Mouse (Mus musculus) heart, adult 18-20 months (tissue): ENCODE measurements around the gene Rab37. TPM values are rescaled to one million over a fixed set of nuclear protein-coding genes. Genes with fewer than 3 reads are reported as not detected.

Experiments used
- DNase-seq, 2 experiments: peaks; one replicate each; pipeline ENCODE4 v3.0.0; 2021 to 2022; ENCODE audit warnings: mixed read lengths in 1 of 2
- total RNA-seq, 2 experiments: library from RNA; stranded (reverse); gene quantifications; 2 replicates each; pipeline ENCODE4 v1.2.3; 2021

Rab37 gene
- total RNA-seq, 2 experiments from 2014 or later: 0.50 to 1.2 TPM

DNA sequence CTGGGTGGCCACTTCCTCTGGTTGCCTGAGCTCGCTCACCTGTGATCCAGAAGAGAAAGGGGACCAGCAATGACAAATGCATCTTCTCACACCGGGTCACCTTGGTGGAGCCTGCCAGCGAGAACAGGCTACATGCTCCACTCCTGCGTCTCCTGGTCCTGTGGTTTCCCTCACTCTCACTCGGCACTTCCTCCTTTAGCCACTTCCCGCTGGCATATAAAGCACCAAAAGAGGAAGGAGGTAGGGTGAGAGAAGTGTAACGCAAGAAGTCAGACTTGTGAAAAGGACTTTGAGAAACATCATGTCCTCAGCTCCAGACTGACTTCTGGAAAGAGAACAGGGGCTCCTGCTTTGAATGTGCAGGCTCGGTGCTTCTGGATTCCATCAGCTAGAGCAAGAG is 42.6 kb downstream of the Rab37 start, which contains the start of gene Cd300lf:
Gene Cd300lf, minus strand, starts transcription at position 193 of the 400 bp plus-strand sequence.
- peak; percentile 23 to 68 for DNase-seq

- no peak for DNase-seq
These were observed 47.5 kb downstream of the Rab37 start for GRCm38 (mm10) chr11:115138597-115139262.

- no peak for DNase-seq
These were observed 50.7 kb downstream of the Rab37 start for GRCm38 (mm10) chr11:115141970-115142369.

- DNase-seq: no peak
These were observed 56.6 kb downstream of the Rab37 start for GRCm38 (mm10) chr11:115147813-115148212.

- no peak for DNase-seq
These were observed 59.6 kb downstream of the Rab37 start for GRCm38 (mm10) chr11:115150741-115151254.

- DNase-seq: peak; percentile 40 to 69
These were observed 60.7 kb downstream of the Rab37 start for GRCm38 (mm10) chr11:115151755-115152429.

DNA sequence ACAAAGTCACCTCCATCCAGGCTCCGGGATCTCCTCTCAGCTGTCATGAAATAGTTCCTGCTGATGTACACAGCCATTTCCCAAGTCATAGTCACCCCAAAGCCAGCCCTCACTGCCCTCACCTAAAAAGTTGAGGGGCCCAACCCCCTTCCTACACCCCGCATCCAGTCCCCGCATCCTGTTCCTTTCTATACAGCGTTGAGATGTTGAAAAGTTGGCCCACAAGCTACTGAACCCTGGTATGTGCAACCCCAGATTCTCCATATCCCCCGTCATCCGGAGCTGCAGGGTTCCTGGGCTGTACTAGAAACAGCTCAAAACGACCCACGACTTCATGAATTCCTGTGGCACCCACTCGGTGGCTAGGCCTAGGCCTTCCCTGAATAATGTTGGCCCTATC is 61.9 kb downstream of the Rab37 start:
- DNase-seq: no peak

DNA sequence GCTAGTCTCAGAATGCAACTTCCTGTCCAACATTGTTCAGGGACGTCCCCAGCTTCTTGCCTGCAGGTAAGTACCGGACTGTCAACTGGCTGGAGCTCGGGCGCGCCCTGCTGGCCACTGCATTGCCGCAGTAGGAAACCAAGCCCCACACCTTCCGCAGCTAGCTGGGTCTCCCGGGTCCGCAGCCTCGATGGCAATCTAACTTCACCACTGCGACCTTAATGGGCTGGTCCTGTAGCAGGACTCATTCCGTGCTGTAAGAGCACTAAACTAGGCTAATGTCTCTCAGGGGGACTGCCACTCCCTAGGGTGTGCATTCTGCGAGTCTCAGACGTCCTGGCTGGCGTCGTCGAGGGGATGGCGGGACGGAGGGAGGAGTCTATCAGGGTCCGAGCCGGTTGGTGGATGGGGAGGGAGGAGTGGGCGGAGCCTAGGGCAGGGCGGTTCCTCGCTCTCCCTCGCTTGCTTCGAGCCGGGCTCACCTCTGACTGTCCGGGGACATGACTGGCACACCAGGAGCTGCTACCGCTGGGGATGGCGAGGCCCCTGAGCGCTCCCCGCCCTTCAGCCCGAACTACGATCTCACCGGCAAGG is 62.6 kb downstream of the Rab37 start:
- peak; percentile 83 for DNase-seq

DNA sequence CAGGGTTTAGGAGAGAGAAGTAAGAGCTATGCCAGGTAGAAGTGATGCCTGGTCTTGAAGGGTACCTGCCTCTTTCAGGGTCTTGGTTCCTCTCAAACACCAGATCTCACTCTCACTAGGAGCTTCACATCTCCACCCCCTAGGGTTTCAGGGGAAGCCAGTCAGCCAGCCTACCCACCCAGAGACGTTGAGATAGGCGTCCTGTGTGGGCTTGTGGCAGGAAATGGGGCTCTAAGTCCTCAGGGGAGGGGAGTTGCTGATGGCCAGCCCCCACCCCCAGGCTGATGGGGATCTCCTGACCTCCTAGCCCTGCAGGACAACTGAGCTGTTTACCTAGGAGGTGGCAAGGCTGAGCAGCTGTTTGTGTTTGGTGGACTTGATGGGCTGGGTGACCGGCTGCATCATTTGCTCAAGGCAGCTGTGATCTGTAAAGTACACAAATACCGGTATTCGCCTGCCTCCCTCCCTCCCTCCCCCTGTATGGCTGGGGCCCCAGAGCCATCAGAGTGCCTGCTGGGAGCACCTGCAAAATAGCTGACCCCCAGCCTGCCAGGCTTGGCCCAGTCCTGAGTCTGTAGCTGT is 63.9 kb downstream of the Rab37 start:
- peak in 1 of 2 experiments; percentile 5 for DNase-seq

DNA sequence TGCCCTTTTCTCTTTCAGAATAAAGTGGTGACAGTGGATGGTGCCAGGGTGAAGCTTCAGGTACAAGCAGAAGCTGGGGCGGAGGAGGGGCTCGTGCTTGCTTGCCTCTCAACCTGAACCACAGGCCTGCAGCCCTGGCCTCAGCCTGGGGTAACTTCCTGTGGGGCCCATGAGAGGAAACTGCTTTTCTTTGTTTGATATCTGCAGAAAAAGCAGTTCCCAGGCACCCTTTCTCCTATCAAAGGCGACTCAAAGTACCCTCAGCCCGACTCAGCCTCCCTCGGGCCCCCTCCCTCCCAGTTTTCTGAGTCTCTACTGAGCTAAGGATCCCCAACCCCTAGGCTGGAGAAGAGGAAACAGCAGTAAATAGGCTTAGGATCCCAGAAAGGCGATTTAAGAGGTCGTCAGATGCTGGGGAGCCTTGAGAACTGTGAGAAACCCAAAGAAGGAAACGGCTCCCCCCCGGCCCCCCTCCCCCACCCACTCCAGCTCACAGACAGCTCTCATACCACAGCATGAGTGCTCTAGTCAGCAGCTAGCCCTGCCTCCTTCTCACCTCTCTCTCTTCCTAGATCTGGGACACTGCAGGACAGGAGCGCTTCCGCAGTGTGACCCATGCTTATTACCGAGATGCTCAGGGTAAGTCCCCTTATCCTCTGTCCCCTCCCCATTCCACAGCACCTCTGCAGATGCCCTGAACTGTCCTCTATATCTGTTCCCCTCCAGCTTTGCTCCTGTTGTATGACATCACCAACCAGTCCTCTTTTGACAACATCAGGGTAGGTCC is 66.9 kb downstream of the Rab37 start:
- DNase-seq: peak in 1 of 2 experiments; percentile 12

DNA sequence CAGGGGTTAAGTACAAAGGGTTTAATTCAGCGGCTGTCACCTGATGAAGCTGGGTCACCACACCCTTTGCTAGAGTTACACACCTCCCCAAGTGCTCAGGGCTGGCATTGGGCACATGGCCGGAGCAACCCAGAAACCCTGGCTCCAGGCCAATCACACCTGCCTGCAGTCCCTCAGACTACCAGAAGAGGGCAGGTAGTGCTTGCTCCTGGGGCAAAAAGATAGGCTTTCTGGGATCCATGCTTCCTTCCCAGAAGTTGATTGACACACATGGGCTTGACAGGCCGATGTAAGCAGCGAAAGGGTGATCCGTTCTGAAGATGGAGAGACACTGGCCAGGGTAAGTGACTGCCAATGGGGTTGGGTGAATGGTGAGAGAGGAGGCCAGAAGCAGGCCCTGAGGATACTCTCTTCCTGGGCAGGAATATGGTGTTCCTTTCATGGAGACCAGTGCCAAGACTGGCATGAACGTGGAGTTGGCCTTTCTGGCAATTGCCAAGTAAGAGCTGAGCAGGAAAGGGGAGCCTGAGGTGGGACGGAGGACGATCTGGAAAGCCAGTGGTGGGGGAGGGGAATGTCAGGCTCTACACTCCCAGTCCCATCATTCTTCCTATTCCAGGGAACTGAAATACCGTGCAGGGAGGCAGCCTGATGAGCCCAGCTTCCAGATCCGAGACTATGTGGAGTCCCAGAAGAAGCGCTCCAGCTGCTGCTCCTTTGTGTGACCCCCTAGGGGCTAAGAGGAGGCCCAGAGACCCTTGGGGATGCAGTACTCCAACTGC is 69.0 kb downstream of the Rab37 start:
- peak; percentile 74 to 90 for DNase-seq

GRCm38 (mm10) chr11:115160883-115161577 is 69.8 kb downstream of the Rab37 start:
- DNase-seq: peak; percentile 78 to 93

GRCm38 (mm10) chr11:115161578-115162204 is 70.5 kb downstream of the Rab37 start:
- peak; percentile 38 to 46 for DNase-seq

DNA sequence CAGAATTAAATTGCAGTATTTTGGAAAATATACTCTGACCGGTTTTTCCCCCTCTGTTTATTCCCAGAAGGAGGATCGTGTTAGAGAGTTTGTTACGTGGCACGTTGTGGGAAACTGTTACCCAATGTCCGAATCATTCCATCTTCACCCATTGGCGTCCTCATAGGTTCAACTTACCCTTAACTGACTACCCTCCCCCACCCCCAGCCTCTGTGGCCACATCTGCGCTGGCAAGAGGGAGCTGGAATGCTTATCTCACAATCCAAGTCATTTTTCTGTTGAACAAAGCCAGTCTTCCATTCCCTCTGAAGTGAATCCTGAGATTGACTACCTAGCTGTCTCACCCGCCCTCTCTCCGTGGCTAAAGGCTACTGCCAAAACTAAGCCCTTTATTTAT is 71.0 kb downstream of the Rab37 start:
- peak in 1 of 2 experiments; percentile 25 for DNase-seq

DNA sequence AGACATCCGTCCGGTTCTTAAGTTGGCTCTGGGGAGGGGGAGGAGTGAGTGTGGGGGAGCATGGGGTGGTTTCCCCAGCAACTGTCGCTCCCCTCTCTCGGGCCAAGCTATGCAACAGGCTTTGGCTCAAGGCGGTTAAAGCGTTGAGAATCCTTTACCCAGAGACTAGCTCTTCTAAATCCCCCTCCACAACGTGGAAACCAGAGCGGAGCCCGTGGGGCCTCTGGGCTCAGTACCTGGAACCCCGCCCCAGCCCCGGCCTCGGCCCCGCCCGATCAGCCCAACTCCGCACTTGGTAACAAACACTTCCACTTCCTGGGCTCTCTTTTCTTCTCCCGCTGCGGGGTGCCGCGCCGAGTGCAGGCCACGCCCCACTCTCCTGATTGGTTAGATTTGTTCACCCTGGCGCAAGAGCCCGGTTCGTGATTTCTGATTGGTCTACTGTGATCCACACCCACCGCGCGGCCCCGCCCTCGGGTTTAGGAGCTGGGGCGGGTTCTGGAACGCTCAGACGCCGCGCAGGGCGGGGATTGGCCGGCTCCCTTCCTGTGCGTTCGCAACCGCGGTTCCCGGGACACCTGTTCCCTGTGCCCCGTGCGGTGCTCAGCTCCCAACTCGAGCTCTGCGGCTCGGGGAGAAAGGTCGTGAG is 71.7 kb downstream of the Rab37 start, which contains the start of gene Slc9a3r1:
Gene Slc9a3r1, plus strand, starts transcription at position 510 of the 649 bp plus-strand sequence.
- DNase-seq: peak; percentile 99

GRCm38 (mm10) chr11:115163568-115164150 is 72.4 kb downstream of the Rab37 start:
- peak in 1 of 2 experiments; percentile 67 for DNase-seq

GRCm38 (mm10) chr11:115164341-115164975 is 73.2 kb downstream of the Rab37 start:
- peak in 1 of 2 experiments; percentile 24 for DNase-seq

- peak; percentile 35 to 52 for DNase-seq
These were observed 73.7 kb downstream of the Rab37 start for GRCm38 (mm10) chr11:115164976-115165374.
